Mouse (Mus musculus): ENCODE measurements around the gene Snrpd3. TPM values are rescaled to one million over a fixed set of nuclear protein-coding genes. Genes with fewer than 3 reads are reported as not detected.

The Snrpd3 gene
- total and polyA plus RNA-seq, 2 experiments from 2014 or later: 24.4 to 144 TPM

DNA sequence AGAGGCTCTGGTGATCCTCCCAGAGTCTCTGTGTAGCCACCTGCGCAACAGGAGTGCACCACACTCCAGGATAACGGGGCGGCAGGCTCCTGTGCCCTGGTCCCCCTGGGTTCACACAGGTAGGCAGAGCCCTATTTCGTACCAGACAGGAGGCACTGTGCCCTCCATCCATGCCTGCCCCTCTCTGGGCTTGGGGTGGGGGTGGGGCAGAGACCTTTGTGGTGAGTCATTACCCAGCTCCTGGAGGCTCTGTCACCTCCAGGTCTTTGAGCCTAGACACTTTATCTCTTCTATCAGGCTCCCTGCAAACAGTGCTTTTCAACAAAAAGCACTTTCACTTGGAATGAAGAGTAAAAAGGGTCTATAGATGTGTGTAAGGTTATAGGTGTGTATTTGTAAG, 51.5 kb downstream of the Snrpd3 start:
- Histone ChIP-seq H3K9ac (no peak overlapping the region), H3K9me3 (ENCODE audit: low read length) (no peaks in the 10 kb centered on the region), H3K36me3 (ENCODE audit: insufficient read depth) (no peaks in the 10 kb centered on the region), H3K27me3 (ENCODE audit: insufficient read depth, low read length) (no peaks in the 10 kb centered on the region), H3K27ac (ENCODE audit: low read depth, low read length) (no peak overlapping the region), H3K4me2 (ENCODE audit: low read depth) (no peak overlapping the region), H3K4me3 (ENCODE audit: low read depth, low read length) (no peak overlapping the region), H3K4me1 (ENCODE audit: insufficient read depth) (no peaks in the 10 kb centered on the region)
- no peak for TF ChIP-seq CTCF (IDR thresholded peaks at IDR 0.05; ENCODE audit: low read depth)
- WGBS: 17% methylated on average over 4 of the region's 4 CpGs
- ATAC-seq: no peak
- no peak for DNase-seq

DNA sequence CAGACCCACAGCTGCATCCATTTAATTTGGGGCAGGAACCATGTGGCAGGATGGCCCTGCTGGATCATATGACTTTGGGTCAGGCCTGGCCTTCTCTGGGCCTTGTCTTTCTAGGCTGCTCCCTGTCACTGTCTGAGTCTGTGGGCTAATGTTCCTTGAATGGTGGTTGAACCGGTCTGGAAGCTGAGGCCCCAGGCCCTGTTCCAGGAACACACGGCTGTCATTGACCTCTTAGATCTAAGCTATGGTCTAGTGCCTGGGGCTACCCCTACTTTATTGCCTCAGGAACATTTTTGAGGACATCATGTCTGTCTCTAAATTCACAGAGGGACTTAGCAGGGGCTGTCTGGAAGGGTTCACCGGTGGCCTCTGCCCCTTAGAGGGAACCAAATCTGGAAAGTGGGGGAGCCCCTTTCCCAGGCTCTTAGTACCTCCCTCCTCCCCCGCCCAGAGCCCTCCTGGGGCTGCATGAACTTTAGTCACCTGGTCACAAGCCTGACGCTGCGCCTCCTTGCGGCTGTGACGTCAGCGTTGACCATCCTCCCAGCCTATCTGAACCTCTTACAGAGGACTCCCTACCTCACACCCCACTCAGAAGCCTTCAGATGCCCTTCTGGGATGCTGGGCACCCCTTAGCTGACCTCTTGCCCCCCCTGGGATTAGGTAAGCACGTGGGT, 53.8 kb downstream of the Snrpd3 start:
- no peak for TF ChIP-seq CTCF (IDR thresholded peaks at IDR 0.05; ENCODE audit: low read depth)
- ATAC-seq (no peak), DNase-seq (no peak)

DNA sequence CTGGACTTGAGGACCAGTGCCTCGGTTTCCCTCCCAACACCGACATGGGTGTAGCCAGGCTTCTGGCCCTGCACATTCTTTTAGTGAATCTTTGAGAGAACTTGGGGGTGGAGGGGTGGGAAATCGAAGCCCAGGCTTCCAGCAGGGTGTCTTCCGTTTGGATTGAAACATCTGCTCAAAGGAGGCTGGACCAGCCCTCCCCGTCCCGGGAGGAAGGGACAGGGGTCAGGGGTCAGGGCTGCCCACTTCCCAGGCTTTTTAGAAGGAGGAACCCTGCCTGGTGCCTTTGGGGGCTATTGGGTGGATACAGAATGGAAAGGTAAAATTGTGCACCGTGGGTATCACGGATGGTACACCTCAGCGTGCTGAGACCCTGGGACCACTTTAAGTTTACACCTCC, 54.6 kb downstream of the Snrpd3 start:
- Histone ChIP-seq H3K27ac (ENCODE audit: low read depth, low read length) (no peak overlapping the region), H3K36me3 (ENCODE audit: insufficient read depth) (no peaks in the 10 kb centered on the region), H3K9ac (no peak overlapping the region), H3K27me3 (ENCODE audit: insufficient read depth, low read length) (no peaks in the 10 kb centered on the region), H3K4me2 (ENCODE audit: low read depth) (no peak overlapping the region), H3K4me3 (ENCODE audit: low read depth, low read length) (no peak overlapping the region), H3K4me1 (ENCODE audit: insufficient read depth) (no peaks in the 10 kb centered on the region), H3K9me3 (ENCODE audit: low read length) (no peaks in the 10 kb centered on the region)
- ATAC-seq: no peak
- no peak for TF ChIP-seq CTCF (IDR thresholded peaks at IDR 0.05; ENCODE audit: low read depth)
- 44% methylated on average over 9 of the region's 9 CpGs for WGBS
- DNase-seq: no peak

More for the DNA sequence above, 53.8 kb downstream of the Snrpd3 start:
- no peaks in the 10 kb centered on the region for H3K27me3 ChIP-seq (ENCODE audit: insufficient read depth, low read length)
- WGBS: 37% methylated on average over 10 of the region's 10 CpGs
- H3K27ac ChIP-seq (ENCODE audit: low read depth, low read length): no peak overlapping the region
- H3K4me2 ChIP-seq (ENCODE audit: low read depth): no peak overlapping the region
- H3K9ac ChIP-seq: no peak overlapping the region
- no peak overlapping the region for H3K4me3 ChIP-seq (ENCODE audit: low read depth, low read length)
- H3K9me3 ChIP-seq (ENCODE audit: low read length): no peaks in the 10 kb centered on the region
- no peaks in the 10 kb centered on the region for H3K36me3 ChIP-seq (ENCODE audit: insufficient read depth)
- no peaks in the 10 kb centered on the region for H3K4me1 ChIP-seq (ENCODE audit: insufficient read depth)

DNA sequence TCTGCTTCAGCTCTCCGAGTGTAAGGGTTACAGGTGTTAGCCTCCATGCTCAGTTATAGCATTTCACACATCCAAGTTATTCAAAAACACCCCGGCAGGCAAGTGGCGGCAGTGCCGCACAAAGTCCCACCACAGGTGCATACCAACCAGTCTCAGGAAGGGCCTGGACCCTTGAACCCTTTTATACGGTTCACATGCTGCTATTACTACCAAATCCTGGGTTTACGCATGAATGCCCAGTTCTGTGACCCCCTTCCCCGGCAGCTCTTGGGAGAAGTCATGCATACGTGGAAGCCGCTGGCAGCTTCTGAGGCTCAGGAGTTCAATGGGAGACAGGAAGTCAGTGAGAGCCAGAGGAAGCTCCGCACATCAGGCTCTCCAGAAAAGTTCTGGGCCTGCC, 55.8 kb downstream of the Snrpd3 start:
- Histone ChIP-seq H3K9me3 (ENCODE audit: low read length) (no peaks in the 10 kb centered on the region), H3K36me3 (ENCODE audit: insufficient read depth) (no peaks in the 10 kb centered on the region), H3K4me2 (ENCODE audit: low read depth) (no peak overlapping the region), H3K4me1 (ENCODE audit: insufficient read depth) (no peaks in the 10 kb centered on the region), H3K27ac (ENCODE audit: low read depth, low read length) (no peak overlapping the region), H3K9ac (no peak overlapping the region), H3K27me3 (ENCODE audit: insufficient read depth, low read length) (no peaks in the 10 kb centered on the region), H3K4me3 (ENCODE audit: low read depth, low read length) (no peak overlapping the region)
- DNase-seq (no peak), ATAC-seq (no peak)
- no peak for TF ChIP-seq CTCF (IDR thresholded peaks at IDR 0.05; ENCODE audit: low read depth)
- 43% methylated on average over 10 of the region's 10 CpGs for WGBS

DNA sequence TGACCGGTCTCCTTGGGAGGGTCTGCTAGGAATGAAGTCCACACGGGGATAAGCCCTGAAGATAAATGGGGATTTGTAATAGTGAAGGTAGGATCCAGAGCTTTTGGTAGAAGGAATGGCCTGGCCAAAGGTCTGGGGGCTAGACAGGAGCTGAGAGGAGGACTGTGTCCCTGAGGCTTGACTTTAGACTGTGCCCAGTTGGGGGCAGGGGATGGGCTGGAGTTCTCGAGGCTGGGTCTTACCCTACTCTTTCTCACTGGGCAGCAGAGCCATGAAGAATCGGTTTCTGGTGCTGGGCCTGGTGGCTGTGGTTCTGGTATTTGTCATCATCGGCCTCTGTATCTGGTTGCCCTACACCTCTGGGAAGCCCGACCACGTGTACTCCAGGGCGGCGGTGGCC, 56.6 kb downstream of the Snrpd3 start:
- ATAC-seq: no peak
- no peaks in the 10 kb centered on the region for H3K9me3 ChIP-seq (ENCODE audit: low read length)

DNA sequence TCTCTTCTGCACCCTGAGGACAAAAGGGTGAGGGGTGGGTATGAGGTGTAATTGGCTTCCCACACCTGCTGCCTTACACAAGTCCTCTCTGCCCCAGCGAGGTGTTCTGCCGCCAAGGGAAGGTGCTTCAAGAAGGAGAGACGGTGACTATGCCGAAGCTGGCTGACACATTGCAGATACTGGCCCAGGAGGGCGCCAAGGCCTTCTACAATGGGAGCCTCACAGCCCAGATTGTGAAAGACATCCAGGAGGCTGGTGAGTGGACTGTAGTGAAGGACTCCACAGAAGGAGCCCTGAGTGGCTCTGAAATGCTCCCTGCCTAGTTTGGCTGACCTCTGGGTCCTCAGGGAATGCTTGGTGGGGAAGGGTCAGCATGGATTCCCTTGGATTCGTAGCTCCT, 61.8 kb downstream of the Snrpd3 start:
- Histone ChIP-seq H3K27ac (ENCODE audit: low read depth, low read length) (no peak overlapping the region), H3K9ac (no peak overlapping the region), H3K4me3 (ENCODE audit: low read depth, low read length) (no peak overlapping the region), H3K36me3 (ENCODE audit: insufficient read depth) (no peaks in the 10 kb centered on the region), H3K4me1 (ENCODE audit: insufficient read depth) (no peaks in the 10 kb centered on the region), H3K4me2 (ENCODE audit: low read depth) (no peak overlapping the region), H3K9me3 (ENCODE audit: low read length) (no peaks in the 10 kb centered on the region), H3K27me3 (ENCODE audit: insufficient read depth, low read length) (no peaks in the 10 kb centered on the region)
- WGBS: 90% methylated on average over 6 of the region's 6 CpGs
- TF ChIP-seq CTCF (IDR thresholded peaks at IDR 0.05; ENCODE audit: low read depth): no peak
- ATAC-seq (no peak), DNase-seq (no peak)

More for the DNA sequence above, 56.6 kb downstream of the Snrpd3 start:
- no peak overlapping the region for H3K4me3 ChIP-seq (ENCODE audit: low read depth, low read length)
- H3K27ac ChIP-seq (ENCODE audit: low read depth, low read length): no peak overlapping the region
- H3K27me3 ChIP-seq (ENCODE audit: insufficient read depth, low read length): no peaks in the 10 kb centered on the region
- H3K9ac ChIP-seq: no peak overlapping the region
- WGBS: 92% methylated on average over 9 of the region's 9 CpGs
- DNase-seq: no peak
- TF ChIP-seq CTCF (IDR thresholded peaks at IDR 0.05; ENCODE audit: low read depth): no peak
- no peaks in the 10 kb centered on the region for H3K36me3 ChIP-seq (ENCODE audit: insufficient read depth)
- H3K4me1 ChIP-seq (ENCODE audit: insufficient read depth): no peaks in the 10 kb centered on the region
- H3K4me2 ChIP-seq (ENCODE audit: low read depth): no peak overlapping the region

DNA sequence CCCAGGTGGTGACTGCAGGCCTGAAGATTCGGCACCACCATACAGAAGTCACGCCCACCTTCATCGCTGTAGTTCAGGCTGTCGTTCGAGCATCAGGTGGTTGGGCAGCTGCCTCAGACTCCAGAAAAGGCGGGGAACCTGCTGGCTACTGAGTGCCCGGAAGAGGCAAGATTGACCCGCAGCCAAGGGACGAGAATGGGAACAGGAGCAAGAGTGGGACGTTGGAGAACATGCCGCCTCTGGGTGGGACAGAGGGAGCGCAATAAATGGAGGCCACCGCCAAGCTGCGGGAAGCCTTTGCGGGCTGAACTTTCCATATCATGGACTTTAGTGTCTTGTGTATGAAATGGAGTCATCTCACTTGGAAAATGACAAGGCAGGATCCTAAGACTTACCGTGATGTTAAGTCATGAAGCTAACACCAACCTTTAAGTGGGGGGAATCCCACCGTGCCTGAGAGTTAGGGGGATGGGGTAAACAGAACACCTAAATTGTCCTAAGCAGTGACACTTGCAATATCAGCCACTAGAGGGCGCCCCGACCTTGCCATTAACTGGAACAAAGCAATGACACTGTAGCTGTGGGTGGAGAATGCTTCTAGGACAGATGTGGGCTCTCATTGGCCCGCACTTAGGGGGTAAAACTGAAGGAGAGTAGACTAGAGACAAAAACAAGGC, 68.7 kb downstream of the Snrpd3 start:
- H3K4me1 ChIP-seq (ENCODE audit: insufficient read depth): no peaks in the 10 kb centered on the region
- peak overlapping the region; percentile 11 for H3K4me2 ChIP-seq (ENCODE audit: low read depth)
- ATAC-seq (peak; percentile 95), DNase-seq (peak; percentile 93)
- WGBS: 27% methylated on average over 20 of the region's 20 CpGs
- H3K9me3 ChIP-seq (ENCODE audit: low read length): no peaks in the 10 kb centered on the region
- H3K4me3 ChIP-seq (ENCODE audit: low read depth, low read length): no peak overlapping the region
- TF ChIP-seq CTCF (IDR thresholded peaks at IDR 0.05; ENCODE audit: low read depth): peak; percentile 97
- H3K27me3 ChIP-seq (ENCODE audit: insufficient read depth, low read length): no peaks in the 10 kb centered on the region
- no peak overlapping the region for H3K27ac ChIP-seq (ENCODE audit: low read depth, low read length)
- H3K9ac ChIP-seq: no peak overlapping the region
- H3K36me3 ChIP-seq (ENCODE audit: insufficient read depth): no peaks in the 10 kb centered on the region
